Mouse (Mus musculus): ENCODE results near the gene Fam198b.

DNA sequence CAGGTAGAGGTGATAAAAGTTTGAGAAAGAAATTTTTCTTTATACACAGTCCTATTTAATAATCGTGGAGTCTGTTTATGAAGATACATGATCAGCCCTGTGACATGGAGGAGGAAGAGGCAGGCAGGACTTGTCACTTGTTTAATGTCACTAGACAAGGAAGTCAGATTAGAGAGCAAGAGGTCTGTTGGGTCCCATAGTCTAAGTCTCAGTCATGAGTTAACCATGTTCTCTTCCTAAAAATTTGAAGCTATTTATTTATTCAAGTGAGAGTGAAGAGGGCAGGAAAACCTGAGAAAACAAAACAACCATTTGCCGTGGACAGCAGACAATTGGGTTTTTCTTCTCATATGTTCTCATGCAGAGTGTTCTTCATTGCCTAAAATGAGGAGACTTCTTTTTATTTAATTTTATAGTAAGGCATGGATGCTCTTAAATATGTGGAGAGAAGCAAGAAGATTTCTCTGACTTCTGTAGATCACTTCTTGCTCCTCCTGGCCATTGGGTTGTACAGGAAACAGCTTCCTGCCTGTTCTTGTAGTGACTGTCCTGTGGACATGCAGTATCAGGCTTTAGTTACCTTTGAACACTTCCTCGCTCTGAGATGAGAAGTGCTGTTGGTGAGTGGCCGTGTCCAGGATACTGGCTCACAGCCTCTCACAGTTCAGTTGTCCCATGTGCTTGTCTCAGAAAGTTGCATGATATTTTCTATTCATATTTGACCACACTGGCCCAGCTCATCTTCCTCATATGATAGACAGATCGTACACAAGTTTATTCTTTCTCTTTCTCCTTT is 22.1 kb downstream of the Fam198b start:
- TF ChIP-seq CTCF (IDR thresholded peaks at IDR 0.05; ENCODE audit: low read depth) (no peak), EP300 (IDR thresholded peaks at IDR 0.05; ENCODE audit: low read depth) (no peak)

Measured in liver, embryonic 14.5 days (tissue).